Mouse (Mus musculus): Measurements from ENCODE around the gene Cuedc2.

GRCm38 (mm10) chr19:46312566-46312965 is 25.9 kb downstream of the Cuedc2 start:
- no peak for TF ChIP-seq CTCF (IDR thresholded peaks at IDR 0.05; ENCODE audit: insufficient read depth, low read depth, low read length)
- TF ChIP-seq POLR2A (IDR thresholded peaks at IDR 0.05; ENCODE audit: insufficient read depth, low read depth, low read length): no peak

All from olfactory bulb, adult 2 months (tissue).